Mouse (Mus musculus) heart, postnatal 0 days (tissue): ENCODE measurements around the gene Tardbp.

Experiments
- CTCF ChIP-seq: IDR thresholded peaks from 2 replicates; pipeline ENCODE4 v1.5.1; 2016; ENCODE audit warnings: antibody characterized with exemption, control low read depth, low read depth
- EP300 ChIP-seq: IDR thresholded peaks from 2 replicates; pipeline ENCODE4 v1.6.1; 2016; ENCODE audit warnings: antibody characterized with exemption, low read depth

GRCm38 (mm10) chr4:148633395-148634061, 6.7 kb upstream of the Tardbp start:
- TF ChIP-seq CTCF = no peak
- no peak for TF ChIP-seq EP300
